Mouse (Mus musculus): ENCODE measurements around the gene Phldb3. TPM values are rescaled to one million over a fixed set of nuclear protein-coding genes. Genes with fewer than 3 reads are reported as not detected.

Phldb3 gene
- polyA plus RNA-seq, 1 experiment from 2014 or later, result not detected

GRCm38 (mm10) chr7:24592163-24592562 is 18.4 kb upstream of the Phldb3 start:
- ATAC-seq, result no peak
- Histone ChIP-seq H3K4me3 (replicated peaks; ENCODE audit: low read length) (no peak overlapping the region), H3K9ac (replicated peaks; ENCODE audit: low read depth, low read length) (no peak overlapping the region), H3K36me3 (ENCODE audit: control insufficient read depth, insufficient read depth) (no peaks in the 10 kb centered on the region), H3K4me2 (ENCODE audit: low read length) (no peak overlapping the region), H3K4me1 (replicated peaks; ENCODE audit: control insufficient read depth, insufficient read depth, low read length) (peaks cover 20% of the 10 kb centered on the region), H3K27me3 (replicated peaks; ENCODE audit: control insufficient read depth, insufficient read depth, low read length) (no peaks in the 10 kb centered on the region), H3K27ac (ENCODE audit: low read length) (no peak overlapping the region), H3K9me3 (ENCODE audit: control insufficient read depth, low read length) (no peaks in the 10 kb centered on the region)
- WGBS, result 52% methylated on average over 4 of the region's 4 CpGs

- Histone ChIP-seq H3K9me3 (ENCODE audit: control insufficient read depth, low read length) (no peaks in the 10 kb centered on the region), H3K36me3 (ENCODE audit: control insufficient read depth, insufficient read depth) (no peaks in the 10 kb centered on the region), H3K4me1 (replicated peaks; ENCODE audit: control insufficient read depth, insufficient read depth, low read length) (peaks cover 16% of the 10 kb centered on the region), H3K27ac (ENCODE audit: low read length) (no peak overlapping the region), H3K27me3 (replicated peaks; ENCODE audit: control insufficient read depth, insufficient read depth, low read length) (no peaks in the 10 kb centered on the region), H3K4me3 (replicated peaks; ENCODE audit: low read length) (no peak overlapping the region), H3K4me2 (ENCODE audit: low read length) (no peak overlapping the region), H3K9ac (replicated peaks; ENCODE audit: low read depth, low read length) (no peak overlapping the region)
- 70% methylated on average over 6 of the region's 6 CpGs for WGBS
- ATAC-seq, result no peak
Observed at GRCm38 (mm10) chr7:24592781-24593180, 17.8 kb upstream of the Phldb3 start.

- Histone ChIP-seq H3K27ac (ENCODE audit: low read length) (no peak overlapping the region), H3K27me3 (replicated peaks; ENCODE audit: control insufficient read depth, insufficient read depth, low read length) (no peaks in the 10 kb centered on the region), H3K4me1 (replicated peaks; ENCODE audit: control insufficient read depth, insufficient read depth, low read length) (peaks cover 14% of the 10 kb centered on the region), H3K4me3 (replicated peaks; ENCODE audit: low read length) (peak overlapping the region; percentile 70), H3K9me3 (ENCODE audit: control insufficient read depth, low read length) (no peaks in the 10 kb centered on the region), H3K4me2 (ENCODE audit: low read length) (peak overlapping the region; percentile 70), H3K36me3 (ENCODE audit: control insufficient read depth, insufficient read depth) (no peaks in the 10 kb centered on the region), H3K9ac (replicated peaks; ENCODE audit: low read depth, low read length) (peak overlapping the region; percentile 78)
- 2% methylated on average over 38 of the region's 39 CpGs for WGBS
- peak; percentile 90 for ATAC-seq
Observed at GRCm38 (mm10) chr7:24593621-24594308, 16.8 kb upstream of the Phldb3 start.

GRCm38 (mm10) chr7:24594309-24594803 is 16.2 kb upstream of the Phldb3 start:
- peaks cover 14% of the 10 kb centered on the region for H3K4me1 ChIP-seq (replicated peaks; ENCODE audit: control insufficient read depth, insufficient read depth, low read length)
- H3K27ac ChIP-seq (ENCODE audit: low read length), result no peak overlapping the region
- peak overlapping the region; percentile 78 for H3K9ac ChIP-seq (replicated peaks; ENCODE audit: low read depth, low read length)
- H3K36me3 ChIP-seq (ENCODE audit: control insufficient read depth, insufficient read depth), result no peaks in the 10 kb centered on the region
- WGBS, result 4% methylated on average over 13 of the region's 13 CpGs
- peak overlapping the region; percentile 70 for H3K4me3 ChIP-seq (replicated peaks; ENCODE audit: low read length)
- peak overlapping the region; percentile 70 for H3K4me2 ChIP-seq (ENCODE audit: low read length)
- ATAC-seq, result peak; percentile 24
- H3K27me3 ChIP-seq (replicated peaks; ENCODE audit: control insufficient read depth, insufficient read depth, low read length), result no peaks in the 10 kb centered on the region
- H3K9me3 ChIP-seq (ENCODE audit: control insufficient read depth, low read length), result no peaks in the 10 kb centered on the region

GRCm38 (mm10) chr7:24595464-24595863 is 15.1 kb upstream of the Phldb3 start:
- Histone ChIP-seq H3K4me3 (replicated peaks; ENCODE audit: low read length) (no peak overlapping the region), H3K9ac (replicated peaks; ENCODE audit: low read depth, low read length) (no peak overlapping the region), H3K4me2 (ENCODE audit: low read length) (no peak overlapping the region), H3K4me1 (replicated peaks; ENCODE audit: control insufficient read depth, insufficient read depth, low read length) (peaks cover 14% of the 10 kb centered on the region), H3K36me3 (ENCODE audit: control insufficient read depth, insufficient read depth) (no peaks in the 10 kb centered on the region), H3K27ac (ENCODE audit: low read length) (no peak overlapping the region), H3K9me3 (ENCODE audit: control insufficient read depth, low read length) (no peaks in the 10 kb centered on the region), H3K27me3 (replicated peaks; ENCODE audit: control insufficient read depth, insufficient read depth, low read length) (no peaks in the 10 kb centered on the region)
- no peak for ATAC-seq
- WGBS, result 78% methylated on average over 2 of the region's 2 CpGs

- H3K27ac ChIP-seq (ENCODE audit: low read length), result no peak overlapping the region
- no peaks in the 10 kb centered on the region for H3K27me3 ChIP-seq (replicated peaks; ENCODE audit: control insufficient read depth, insufficient read depth, low read length)
- H3K4me1 ChIP-seq (replicated peaks; ENCODE audit: control insufficient read depth, insufficient read depth, low read length), result peaks cover 18% of the 10 kb centered on the region
- H3K4me3 ChIP-seq (replicated peaks; ENCODE audit: low read length), result no peak overlapping the region
- no peaks in the 10 kb centered on the region for H3K36me3 ChIP-seq (ENCODE audit: control insufficient read depth, insufficient read depth)
- H3K4me2 ChIP-seq (ENCODE audit: low read length), result no peak overlapping the region
- H3K9me3 ChIP-seq (ENCODE audit: control insufficient read depth, low read length), result no peaks in the 10 kb centered on the region
- no peak overlapping the region for H3K9ac ChIP-seq (replicated peaks; ENCODE audit: low read depth, low read length)
- ATAC-seq, result no peak
- 77% methylated on average over 4 of the region's 4 CpGs for WGBS
Observed at GRCm38 (mm10) chr7:24598121-24598520, 12.4 kb upstream of the Phldb3 start.

- WGBS, result 82% methylated on average over 15 of the region's 15 CpGs
- H3K27me3 ChIP-seq (replicated peaks; ENCODE audit: control insufficient read depth, insufficient read depth, low read length), result no peaks in the 10 kb centered on the region
- H3K36me3 ChIP-seq (ENCODE audit: control insufficient read depth, insufficient read depth), result no peaks in the 10 kb centered on the region
- no peak overlapping the region for H3K27ac ChIP-seq (ENCODE audit: low read length)
- no peak for ATAC-seq
- H3K4me1 ChIP-seq (replicated peaks; ENCODE audit: control insufficient read depth, insufficient read depth, low read length), result peaks cover 8% of the 10 kb centered on the region
- H3K4me2 ChIP-seq (ENCODE audit: low read length), result no peak overlapping the region
- no peaks in the 10 kb centered on the region for H3K9me3 ChIP-seq (ENCODE audit: control insufficient read depth, low read length)
- no peak overlapping the region for H3K4me3 ChIP-seq (replicated peaks; ENCODE audit: low read length)
- H3K9ac ChIP-seq (replicated peaks; ENCODE audit: low read depth, low read length), result no peak overlapping the region
Observed at GRCm38 (mm10) chr7:24599211-24600067, 11.1 kb upstream of the Phldb3 start.

GRCm38 (mm10) chr7:24600941-24601597 is 9.5 kb upstream of the Phldb3 start:
- 6% methylated on average over 13 of the region's 13 CpGs for WGBS
- Histone ChIP-seq H3K9ac (replicated peaks; ENCODE audit: low read depth, low read length) (peak overlapping the region; percentile 49), H3K27ac (ENCODE audit: low read length) (peak overlapping the region; percentile 69), H3K27me3 (replicated peaks; ENCODE audit: control insufficient read depth, insufficient read depth, low read length) (no peaks in the 10 kb centered on the region), H3K36me3 (ENCODE audit: control insufficient read depth, insufficient read depth) (no peaks in the 10 kb centered on the region), H3K4me2 (ENCODE audit: low read length) (peak overlapping the region; percentile 52), H3K9me3 (ENCODE audit: control insufficient read depth, low read length) (no peaks in the 10 kb centered on the region), H3K4me3 (replicated peaks; ENCODE audit: low read length) (peak overlapping the region; percentile 32), H3K4me1 (replicated peaks; ENCODE audit: control insufficient read depth, insufficient read depth, low read length) (peaks cover 4% of the 10 kb centered on the region; the same call in 1 of the 2 replicates)
- peak; percentile 96 for ATAC-seq

GRCm38 (mm10) chr7:24605561-24605960 is 5.0 kb upstream of the Phldb3 start:
- Histone ChIP-seq H3K4me3 (replicated peaks; ENCODE audit: low read length) (no peak overlapping the region), H3K9me3 (ENCODE audit: control insufficient read depth, low read length) (no peaks in the 10 kb centered on the region), H3K4me1 (replicated peaks; ENCODE audit: control insufficient read depth, insufficient read depth, low read length) (peaks cover 7% of the 10 kb centered on the region), H3K4me2 (ENCODE audit: low read length) (no peak overlapping the region), H3K27me3 (replicated peaks; ENCODE audit: control insufficient read depth, insufficient read depth, low read length) (peaks cover 9% of the 10 kb centered on the region), H3K27ac (ENCODE audit: low read length) (no peak overlapping the region), H3K9ac (replicated peaks; ENCODE audit: low read depth, low read length) (no peak overlapping the region), H3K36me3 (ENCODE audit: control insufficient read depth, insufficient read depth) (no peaks in the 10 kb centered on the region)
- WGBS, result 68% methylated on average over 7 of the region's 7 CpGs
- ATAC-seq, result no peak
